Mouse (Mus musculus) embryonic facial prominence, embryonic 10.5 days (tissue): Measurements from ENCODE around the gene Shisa8. TPM values are rescaled to one million over a fixed set of nuclear protein-coding genes. Genes with fewer than 3 reads are reported as not detected.

Experiments
- DNase-seq: peaks from one replicate; pipeline ENCODE4 v3.0.0-alpha.2; 2017; ENCODE audit warnings: low spot score
- H3K27ac ChIP-seq: fragments of 300-500 bp; sonication (generic); replicated peaks from 2 replicates; pipeline ENCODE4 v1.5.1; 2016; ENCODE audit warnings: mild to moderate bottlenecking
- H3K27me3 ChIP-seq: fragments of 300-500 bp; sonication (generic); replicated peaks from 2 replicates; pipeline ENCODE4 v1.6.1; 2016; ENCODE audit warnings: low read depth, mild to moderate bottlenecking; ENCODE audit not compliant: poor library complexity, severe bottlenecking
- H3K36me3 ChIP-seq: fragments of 300-500 bp; sonication (generic); replicated peaks from 2 replicates; pipeline ENCODE4 v1.6.1; 2016; ENCODE audit warnings: mild to moderate bottlenecking, moderate library complexity
- H3K4me1 ChIP-seq: fragments of 300-500 bp; sonication (generic); 2 replicates; pipeline ENCODE4 v1.6.1; 2016
- H3K4me3 ChIP-seq: fragments of 300-500 bp; sonication (generic); 2 replicates; pipeline ENCODE4 v1.5.1; 2016; ENCODE audit warnings: mild to moderate bottlenecking, moderate library complexity
- H3K9me3 ChIP-seq: fragments of 300-500 bp; sonication (generic); 2 replicates; pipeline ENCODE4 v1.6.1; 2016; ENCODE audit warnings: mild to moderate bottlenecking
- WGBS: fragments of 180-500 bp; shearing (Covaris S2); methylation state at CpG from one replicate; pipeline ENCODE4 v1.1.7; 2016; 5-methylcytosine and 5-hydroxymethylcytosine counted together
- polyA plus RNA-seq: library from polyadenylated mRNA; unstranded; fragments of >200 nt; fragmentation: Nextera tagmentation; extraction: Ambion mirVana; gene quantifications from 2 replicates; pipeline ENCODE4 v1.2.1, GENCODE M21; 2016

The Shisa8 gene
- polyA plus RNA-seq, 1 experiment from 2014 or later = 0.35 TPM

DNA sequence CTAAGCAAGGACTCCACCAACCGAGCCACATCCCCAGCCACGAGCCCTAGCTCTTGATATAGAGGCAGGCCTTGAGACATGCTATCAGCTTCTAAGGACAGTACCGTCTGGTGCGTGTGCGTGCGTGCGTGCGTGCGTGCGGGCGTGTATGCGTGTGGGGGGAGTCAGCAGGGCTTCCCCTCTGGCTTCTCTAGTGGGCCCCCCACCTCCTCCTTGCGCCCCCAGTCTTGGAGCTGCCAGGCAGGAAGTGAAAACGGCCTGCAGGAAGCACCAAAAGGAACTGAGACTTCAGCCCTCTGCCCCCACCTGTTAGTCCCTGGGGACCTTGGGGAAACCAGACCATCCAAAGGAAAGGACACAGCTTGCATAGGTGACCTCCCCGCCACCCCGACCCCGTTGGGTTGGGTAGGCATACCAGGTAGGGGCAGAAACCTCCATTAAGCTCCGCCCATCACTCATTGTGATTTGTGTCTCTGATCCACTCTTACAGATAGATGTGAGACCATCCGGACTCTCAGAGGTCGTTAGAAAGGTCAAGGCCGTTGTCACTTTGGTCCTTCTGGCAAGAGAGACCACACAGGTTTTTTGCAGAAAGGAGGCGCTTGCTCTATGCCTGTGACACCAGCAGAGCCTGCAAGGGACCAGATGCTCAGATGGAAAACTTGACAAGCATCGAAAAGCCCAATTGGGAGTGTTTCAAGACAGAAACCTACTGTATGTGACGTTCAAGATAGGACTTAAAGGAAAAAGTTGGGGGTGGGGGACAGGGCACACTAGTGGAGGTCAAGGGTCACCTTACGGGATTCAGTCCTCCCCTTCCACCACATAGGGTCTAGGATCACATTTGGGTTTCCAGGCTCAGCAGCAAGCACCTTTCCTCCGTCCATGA, 6.4 kb upstream of the Shisa8 start:
- no peaks in the 10 kb centered on the region for H3K9me3 ChIP-seq
- no peak for DNase-seq
- peaks cover 87% of the 10 kb centered on the region for H3K27me3 ChIP-seq
- no peak overlapping the region for H3K4me3 ChIP-seq
- 74% methylated on average over 26 of the region's 26 CpGs for WGBS
- H3K27ac ChIP-seq = no peak overlapping the region
- peaks cover 56% of the 10 kb centered on the region for H3K4me1 ChIP-seq
- H3K36me3 ChIP-seq = no peaks in the 10 kb centered on the region

DNA sequence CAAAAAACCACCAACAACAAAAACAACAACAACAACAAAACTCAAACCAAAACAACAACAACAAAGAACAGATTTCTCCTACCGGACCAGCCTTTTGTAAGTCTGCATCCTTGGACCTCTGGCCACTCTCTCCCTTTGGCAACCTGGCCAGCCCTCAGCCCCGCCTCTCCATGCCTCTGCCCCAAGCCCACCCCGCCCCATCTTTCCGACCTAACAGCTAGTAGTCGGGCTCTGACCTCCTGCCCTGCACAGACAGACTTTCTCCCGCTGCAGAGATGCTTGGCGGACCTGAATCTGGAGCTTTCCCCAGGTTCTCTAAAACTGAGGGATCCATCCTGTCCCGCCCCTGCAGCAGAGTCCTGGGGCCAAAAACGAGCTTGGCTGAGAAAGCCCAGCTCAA, 5.4 kb upstream of the Shisa8 start:
- H3K27me3 ChIP-seq = peaks cover 87% of the 10 kb centered on the region
- no peak overlapping the region for H3K4me3 ChIP-seq
- H3K36me3 ChIP-seq = no peaks in the 10 kb centered on the region
- 18% methylated on average over 9 of the region's 9 CpGs for WGBS
- no peak overlapping the region for H3K27ac ChIP-seq
- H3K4me1 ChIP-seq = peaks cover 50% of the 10 kb centered on the region
- peak; percentile 15 for DNase-seq
- H3K9me3 ChIP-seq = no peaks in the 10 kb centered on the region

DNA sequence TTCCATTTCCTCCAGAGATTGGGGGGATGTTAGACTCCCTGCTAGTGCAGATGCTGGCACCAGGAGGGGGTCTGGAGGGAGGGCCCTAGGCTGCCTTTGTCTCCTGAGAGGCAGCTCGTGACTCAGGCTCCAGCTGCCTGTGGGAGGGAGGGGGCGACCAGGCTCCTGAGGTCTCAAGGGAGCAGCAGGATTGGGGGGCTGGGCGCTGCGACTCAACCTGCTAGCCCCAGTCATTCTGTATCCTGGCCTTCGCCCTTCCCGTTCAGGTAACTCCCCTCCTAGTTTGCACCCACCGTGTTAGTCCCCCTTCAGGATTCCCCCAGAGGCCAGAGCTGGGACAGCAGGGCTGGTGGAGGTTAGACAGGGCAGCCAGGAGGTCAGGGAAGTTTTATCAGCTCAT, 4.4 kb upstream of the Shisa8 start:
- no peak overlapping the region for H3K4me3 ChIP-seq
- H3K27me3 ChIP-seq = peaks cover 87% of the 10 kb centered on the region
- peaks cover 59% of the 10 kb centered on the region for H3K4me1 ChIP-seq
- no peak overlapping the region; the same call in 1 of the 2 replicates for H3K27ac ChIP-seq
- no peaks in the 10 kb centered on the region for H3K36me3 ChIP-seq
- no peaks in the 10 kb centered on the region for H3K9me3 ChIP-seq
- WGBS = 10% methylated on average over 7 of the region's 7 CpGs
- peak; percentile 34 for DNase-seq

DNA sequence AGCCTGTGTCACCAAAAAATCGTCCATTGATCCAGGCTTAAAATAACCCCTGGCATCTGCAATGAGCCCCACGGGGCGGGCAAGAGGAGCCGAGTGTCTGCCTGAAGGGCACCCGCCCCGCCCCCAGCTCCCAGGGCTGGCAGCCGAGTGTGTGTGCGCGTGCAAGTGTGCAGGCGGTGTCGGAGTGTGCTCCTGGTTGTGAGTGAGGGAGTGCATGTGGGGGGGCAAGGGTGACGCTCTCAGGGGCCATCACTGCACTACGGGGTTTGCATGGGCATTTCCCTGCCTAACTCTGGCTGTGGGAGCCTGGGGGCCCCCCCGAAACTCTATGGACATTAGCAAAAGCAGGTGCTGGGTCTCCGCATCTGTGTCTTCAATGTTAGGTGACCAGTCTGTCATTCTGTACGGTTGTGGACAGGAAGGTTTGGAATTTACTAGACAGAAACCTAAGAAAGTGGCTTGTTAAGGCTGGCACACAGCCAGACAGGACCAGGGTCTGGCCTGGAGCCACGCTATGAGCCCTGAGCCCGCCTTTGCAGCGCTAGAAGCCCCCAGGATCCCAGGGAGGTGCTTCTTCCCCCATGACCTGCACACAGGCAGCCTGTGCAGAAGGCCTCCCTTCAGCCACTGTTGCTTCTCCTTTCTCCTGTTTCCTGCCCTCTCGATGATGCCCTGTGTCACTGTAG, 3.7 kb upstream of the Shisa8 start:
- H3K27me3 ChIP-seq = peaks cover 89% of the 10 kb centered on the region
- H3K27ac ChIP-seq = no peak overlapping the region
- H3K4me1 ChIP-seq = peaks cover 66% of the 10 kb centered on the region
- H3K9me3 ChIP-seq = no peaks in the 10 kb centered on the region
- H3K36me3 ChIP-seq = no peaks in the 10 kb centered on the region
- DNase-seq = no peak
- no peak overlapping the region for H3K4me3 ChIP-seq
- 43% methylated on average over 20 of the region's 20 CpGs for WGBS

GRCm38 (mm10) chr15:82215332-82216046, 2.9 kb upstream of the Shisa8 start:
- Histone ChIP-seq H3K27ac (no peak overlapping the region), H3K9me3 (no peaks in the 10 kb centered on the region), H3K4me3 (no peak overlapping the region), H3K27me3 (peaks cover 89% of the 10 kb centered on the region), H3K4me1 (peaks cover 67% of the 10 kb centered on the region), H3K36me3 (no peaks in the 10 kb centered on the region)
- DNase-seq = no peak
- WGBS = 40% methylated on average over 11 of the region's 11 CpGs

DNA sequence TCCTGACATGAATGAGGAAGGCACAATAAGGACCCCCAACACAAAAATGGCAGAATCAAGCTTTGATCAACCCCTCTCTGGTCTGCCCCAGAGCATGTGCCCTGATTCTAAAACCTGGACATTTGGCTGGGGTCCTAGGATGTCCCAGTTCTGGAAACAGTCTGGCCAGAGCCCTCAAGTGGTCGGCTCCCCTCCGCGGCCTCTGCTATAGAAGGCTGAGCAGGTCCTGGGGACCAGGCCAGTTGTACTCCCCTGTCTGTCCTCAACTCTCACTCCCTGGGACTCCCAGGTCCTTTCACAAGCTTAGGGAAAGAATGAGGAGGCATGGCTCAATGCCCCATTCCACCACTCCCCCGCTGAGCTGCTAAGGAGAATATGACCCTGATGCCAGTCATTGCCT, 607 bp upstream of the Shisa8 start:
- WGBS = 6% methylated on average over 4 of the region's 4 CpGs

GRCm38 (mm10) chr15:82211911-82212751, 484 bp downstream of the Shisa8 start:
- peak; percentile 67 for DNase-seq
- H3K27me3 ChIP-seq = peaks cover 100% of the 10 kb centered on the region
- peaks cover 62% of the 10 kb centered on the region for H3K4me1 ChIP-seq

More for the DNA sequence above, 607 bp upstream of the Shisa8 start:
- Histone ChIP-seq H3K4me3 (peak overlapping the region; percentile 61), H3K9me3 (no peaks in the 10 kb centered on the region), H3K4me1 (peaks cover 59% of the 10 kb centered on the region), H3K36me3 (no peaks in the 10 kb centered on the region), H3K27me3 (peaks cover 97% of the 10 kb centered on the region), H3K27ac (no peak overlapping the region)
- DNase-seq = no peak

DNA sequence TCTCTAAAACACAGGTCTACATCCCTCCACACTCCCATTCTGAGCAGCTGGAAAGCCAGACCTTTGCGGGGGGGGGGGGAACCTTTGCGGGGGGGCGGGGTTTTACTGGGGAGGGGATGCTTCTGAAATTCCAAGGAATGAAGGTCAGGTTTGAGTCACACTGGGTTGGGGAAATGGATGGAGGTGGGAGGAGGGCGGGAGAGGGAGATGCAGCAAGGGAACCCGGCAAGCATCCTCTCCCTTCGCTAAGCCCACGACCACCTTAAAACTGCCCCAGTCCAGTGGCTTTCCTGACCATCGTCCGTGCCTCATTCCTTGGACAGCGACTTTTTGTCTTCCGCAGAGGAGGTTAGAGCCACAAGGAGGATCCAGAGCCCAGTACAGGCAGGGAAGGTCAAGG, 1.3 kb downstream of the Shisa8 start:
- Histone ChIP-seq H3K27me3 (peaks cover 100% of the 10 kb centered on the region), H3K27ac (no peak overlapping the region), H3K36me3 (peaks cover 11% of the 10 kb centered on the region), H3K9me3 (no peaks in the 10 kb centered on the region), H3K4me3 (peak overlapping the region; percentile 61), H3K4me1 (peaks cover 62% of the 10 kb centered on the region)
- DNase-seq = no peak
- 1% methylated on average over 11 of the region's 11 CpGs for WGBS

More at GRCm38 (mm10) chr15:82211911-82212751, 484 bp downstream of the Shisa8 start:
- H3K4me3 ChIP-seq = peak overlapping the region; percentile 61
- no peaks in the 10 kb centered on the region for H3K9me3 ChIP-seq
- peak overlapping the region; percentile 55; the same call in 1 of the 2 replicates for H3K27ac ChIP-seq
- under 1% methylated on average over 112 of the region's 112 CpGs for WGBS
- H3K36me3 ChIP-seq = peaks cover 3% of the 10 kb centered on the region; the same call in 1 of the 2 replicates

- H3K36me3 ChIP-seq = peaks cover 15% of the 10 kb centered on the region
- H3K4me1 ChIP-seq = peaks cover 61% of the 10 kb centered on the region
- WGBS = 47% methylated on average over 1 of the region's 1 CpGs
- no peaks in the 10 kb centered on the region for H3K9me3 ChIP-seq
- H3K27ac ChIP-seq = no peak overlapping the region
- DNase-seq = no peak
- 0 out of 2 replicates have a peak overlapping the region, but pooled peaks have one; percentile 61 for H3K4me3 ChIP-seq
- H3K27me3 ChIP-seq = peaks cover 100% of the 10 kb centered on the region
Observed at GRCm38 (mm10) chr15:82210801-82211200, 1.8 kb downstream of the Shisa8 start.

- no peaks in the 10 kb centered on the region for H3K9me3 ChIP-seq
- no peak overlapping the region for H3K4me3 ChIP-seq
- peaks cover 100% of the 10 kb centered on the region for H3K27me3 ChIP-seq
- H3K36me3 ChIP-seq = peaks cover 29% of the 10 kb centered on the region
- peaks cover 55% of the 10 kb centered on the region for H3K4me1 ChIP-seq
- no peak overlapping the region for H3K27ac ChIP-seq
- WGBS = 79% methylated on average over 13 of the region's 13 CpGs
- DNase-seq = no peak
Observed at GRCm38 (mm10) chr15:82209295-82210050, 3.1 kb downstream of the Shisa8 start.

- Histone ChIP-seq H3K9me3 (no peaks in the 10 kb centered on the region), H3K4me3 (no peak overlapping the region), H3K36me3 (peaks cover 40% of the 10 kb centered on the region), H3K27ac (no peak overlapping the region), H3K4me1 (peaks cover 61% of the 10 kb centered on the region), H3K27me3 (peaks cover 88% of the 10 kb centered on the region)
- WGBS = 81% methylated on average over 8 of the region's 8 CpGs
- no peak for DNase-seq
Observed at GRCm38 (mm10) chr15:82208307-82208706, 4.3 kb downstream of the Shisa8 start.
